Mouse (Mus musculus): ENCODE measurements around the gene Flt3.

Gene Flt3

DNA sequence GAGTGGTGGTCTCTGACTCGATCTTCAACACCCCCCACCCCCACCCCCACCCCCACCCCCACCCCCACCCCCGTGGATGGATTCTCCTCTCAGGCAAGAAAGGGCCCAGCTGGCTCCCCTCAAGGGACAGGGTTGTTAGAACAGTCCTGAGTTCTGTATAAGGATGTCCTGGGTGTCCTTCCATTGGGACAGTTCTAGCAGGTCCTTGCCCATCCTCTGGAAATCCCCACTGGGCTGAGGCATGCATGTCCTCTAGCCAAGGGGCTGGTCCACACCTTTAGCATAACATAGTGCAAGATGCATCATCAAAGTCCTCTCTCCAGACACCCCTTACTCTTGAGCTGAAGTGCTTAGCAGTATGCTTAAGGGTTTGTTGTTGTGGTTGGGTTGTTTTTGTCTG, 90.5 kb downstream of the Flt3 start:
- DNase-seq (ENCODE audit: low spot score), result no peak

DNA sequence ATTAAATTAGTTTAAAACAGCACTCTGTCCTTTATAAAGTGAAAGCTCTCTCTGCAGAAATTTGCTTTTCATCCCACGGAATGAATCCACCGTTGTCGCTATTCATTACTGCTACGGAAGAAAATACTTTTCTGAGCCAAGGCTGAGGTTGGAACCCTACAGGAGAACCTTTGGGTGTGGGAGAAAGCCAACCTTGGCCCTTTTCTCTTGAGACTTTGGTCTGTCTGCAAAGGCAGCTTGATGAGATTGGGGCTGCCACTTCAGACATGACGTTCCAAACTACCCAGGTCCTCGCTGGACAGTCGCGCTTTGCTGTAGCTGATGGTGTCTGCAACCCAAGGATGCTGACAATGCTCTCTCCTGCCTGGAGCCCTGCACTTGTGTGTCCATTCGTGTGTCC, 91.8 kb downstream of the Flt3 start:
- DNase-seq (ENCODE audit: low spot score), result no peak

- DNase-seq (ENCODE audit: low spot score), result no peak
Measured at GRCm38 (mm10) chr5:147307398-147307785, 92.9 kb downstream of the Flt3 start.

DNA sequence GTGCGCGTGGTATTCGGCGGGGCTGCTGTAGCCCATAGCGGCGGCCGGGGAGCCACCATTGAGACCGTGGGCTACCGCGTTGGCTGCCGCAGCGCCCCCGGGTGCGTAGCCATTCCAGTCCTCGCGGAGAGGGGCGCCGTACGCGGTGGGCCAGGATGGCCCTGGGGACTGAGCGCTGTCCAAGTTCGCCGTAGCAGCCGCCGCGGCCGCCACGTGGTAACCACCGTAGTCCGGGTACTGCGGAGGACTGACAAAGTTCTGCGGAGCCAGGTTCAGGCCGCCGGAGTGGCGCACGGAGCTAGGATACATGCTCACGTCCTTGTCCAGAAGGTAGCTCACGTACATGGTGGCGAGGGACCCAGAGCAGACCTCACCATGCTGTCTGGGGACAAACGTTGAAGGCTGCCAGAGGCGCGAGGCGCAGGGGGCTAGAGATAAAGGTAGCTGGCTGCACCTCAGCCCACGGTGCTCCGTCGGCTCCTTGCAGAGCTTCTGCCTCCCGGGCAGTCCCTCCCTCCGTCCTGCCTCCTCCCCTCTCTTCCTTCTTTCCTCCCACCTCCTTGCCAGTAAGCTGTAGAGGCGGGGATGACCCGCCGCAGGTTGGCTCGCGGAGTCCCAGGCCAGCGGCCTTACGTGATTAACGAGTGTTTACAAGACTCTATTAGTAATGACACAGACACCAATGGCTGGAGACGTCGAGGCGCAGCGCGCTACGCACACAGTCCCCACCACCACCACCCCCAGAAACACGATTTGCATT, 93.5 kb downstream of the Flt3 start, which contains the start of gene Cdx2:
TSS of gene Cdx2 (minus strand) at position 633 of the 760 bp plus-strand sequence.
- no peak for DNase-seq (ENCODE audit: low spot score)

DNA sequence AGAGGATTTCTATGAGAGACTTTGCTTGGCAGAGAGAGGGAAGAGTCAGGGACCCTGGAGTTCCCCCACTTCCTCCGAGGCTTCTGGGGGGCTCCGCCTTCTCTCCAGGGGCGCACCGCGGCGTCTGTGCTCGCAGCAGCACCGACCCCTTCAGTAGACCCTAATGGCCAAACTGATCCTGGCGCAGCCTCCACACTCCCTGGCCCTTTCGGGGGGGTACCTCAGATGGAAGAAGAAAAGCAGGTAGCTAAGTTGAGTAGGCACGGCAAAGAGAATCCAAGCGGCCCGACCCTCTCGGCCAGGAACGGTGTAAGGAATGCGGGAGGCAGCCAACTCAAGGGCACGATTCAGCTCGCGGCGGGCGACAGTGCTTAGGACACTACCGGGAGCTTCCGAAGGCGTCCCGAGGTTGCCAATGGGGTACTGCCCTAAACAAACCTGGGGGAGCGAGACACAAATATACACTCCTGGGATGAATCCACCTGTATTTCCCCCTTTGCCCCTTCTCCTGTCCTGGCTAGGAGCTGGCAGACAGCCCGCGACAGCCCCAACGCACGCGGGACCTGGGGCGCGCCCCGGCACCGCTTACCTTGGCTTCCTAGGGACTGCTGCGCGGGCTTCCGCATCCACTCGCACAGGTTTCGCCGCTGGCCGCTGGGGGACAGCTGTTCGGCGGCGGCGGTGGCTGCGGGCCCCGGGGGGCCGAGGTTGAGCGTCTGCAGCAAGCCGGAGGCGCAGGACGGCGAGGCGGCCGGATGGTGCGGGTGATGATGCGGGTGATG, 94.2 kb downstream of the Flt3 start:
- no peak for DNase-seq (ENCODE audit: low spot score)

- DNase-seq (ENCODE audit: low spot score), result no peak
Measured at GRCm38 (mm10) chr5:147305166-147305565, 95.1 kb downstream of the Flt3 start.

GRCm38 (mm10) chr5:147304276-147305155, 95.8 kb downstream of the Flt3 start:
- no peak for DNase-seq (ENCODE audit: low spot score)

DNA sequence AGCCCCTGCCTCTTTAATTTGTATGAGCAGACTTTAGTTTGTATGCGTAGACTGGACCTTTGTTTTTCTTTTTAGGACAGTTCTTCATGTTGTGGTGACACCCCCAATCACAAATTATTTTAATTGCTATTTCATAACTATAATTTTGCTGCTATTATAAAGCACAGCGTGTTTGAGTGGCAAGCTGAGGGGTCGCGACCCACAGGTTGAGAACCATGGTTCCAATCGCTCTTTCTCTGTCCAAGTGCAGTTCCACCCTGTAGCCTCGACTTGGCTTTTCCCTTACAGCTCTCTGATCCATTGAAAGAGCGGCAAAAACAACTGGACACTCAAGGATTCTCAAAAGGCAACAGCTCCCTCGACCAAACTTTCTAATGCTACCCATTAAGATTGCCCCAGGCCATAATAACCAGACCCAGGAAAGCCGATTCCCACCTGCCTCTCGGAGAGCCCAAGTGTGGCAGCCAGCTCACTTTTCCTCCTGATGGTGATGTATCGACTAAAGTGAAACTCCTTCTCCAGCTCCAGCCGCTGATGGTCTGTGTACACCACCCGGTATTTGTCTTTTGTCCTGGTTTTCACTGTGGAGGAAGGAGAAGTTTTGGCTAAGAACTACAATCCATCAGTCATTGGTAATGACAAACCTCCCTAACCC, 97.4 kb downstream of the Flt3 start:
- DNase-seq (ENCODE audit: low spot score), result no peak

- DNase-seq (ENCODE audit: low spot score), result no peak
Measured at GRCm38 (mm10) chr5:147302141-147302540, 98.1 kb downstream of the Flt3 start.

GRCm38 (mm10) chr5:147301781-147302070, 98.6 kb downstream of the Flt3 start:
- no peak for DNase-seq (ENCODE audit: low spot score)

GRCm38 (mm10) chr5:147300917-147301780, 99.1 kb downstream of the Flt3 start:
- no peak for DNase-seq (ENCODE audit: low spot score)

DNA sequence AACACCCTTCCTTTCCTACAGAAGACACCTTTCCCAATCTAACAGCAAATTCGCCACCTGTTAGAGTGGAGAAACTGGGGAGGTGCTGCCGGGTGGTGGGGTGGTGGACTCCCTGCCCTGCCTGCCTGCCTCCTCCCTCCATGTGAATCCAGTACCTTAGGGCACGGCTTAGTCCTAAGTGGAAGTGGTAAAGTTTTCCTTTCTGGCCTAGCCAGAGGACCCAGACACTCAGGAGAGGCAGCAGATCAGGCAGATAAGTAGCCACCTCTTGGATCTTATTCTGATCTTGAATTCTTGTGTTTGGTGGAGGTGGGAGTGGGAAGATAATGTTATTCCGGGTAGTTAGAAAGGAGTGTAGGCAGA, 100.3 kb downstream of the Flt3 start:
- DNase-seq (ENCODE audit: low spot score), result no peak

- no peak for DNase-seq (ENCODE audit: low spot score)
Measured at GRCm38 (mm10) chr5:147299255-147300000, 100.9 kb downstream of the Flt3 start.

DNA sequence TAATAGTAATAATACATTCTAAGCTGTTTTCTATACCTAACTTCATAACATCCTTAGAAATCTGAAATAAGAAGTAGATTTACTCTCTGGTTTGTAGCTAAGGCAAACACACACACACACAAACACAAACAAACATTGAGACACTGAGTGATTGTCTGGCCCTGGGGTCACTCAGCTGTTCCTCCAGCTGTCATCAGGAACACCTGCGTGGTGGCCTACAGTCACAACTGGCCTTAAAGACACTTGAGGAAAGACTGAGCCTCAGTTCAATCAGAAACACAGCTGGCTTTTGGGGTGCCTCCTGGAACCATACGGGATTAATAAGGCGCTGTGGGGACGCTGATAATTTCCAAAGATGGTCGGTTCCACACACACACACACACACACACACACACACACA, 103.0 kb downstream of the Flt3 start:
- DNase-seq (ENCODE audit: low spot score), result no peak

- DNase-seq (ENCODE audit: low spot score), result no peak
Measured at GRCm38 (mm10) chr5:147294121-147294520, 106.2 kb downstream of the Flt3 start.

DNA sequence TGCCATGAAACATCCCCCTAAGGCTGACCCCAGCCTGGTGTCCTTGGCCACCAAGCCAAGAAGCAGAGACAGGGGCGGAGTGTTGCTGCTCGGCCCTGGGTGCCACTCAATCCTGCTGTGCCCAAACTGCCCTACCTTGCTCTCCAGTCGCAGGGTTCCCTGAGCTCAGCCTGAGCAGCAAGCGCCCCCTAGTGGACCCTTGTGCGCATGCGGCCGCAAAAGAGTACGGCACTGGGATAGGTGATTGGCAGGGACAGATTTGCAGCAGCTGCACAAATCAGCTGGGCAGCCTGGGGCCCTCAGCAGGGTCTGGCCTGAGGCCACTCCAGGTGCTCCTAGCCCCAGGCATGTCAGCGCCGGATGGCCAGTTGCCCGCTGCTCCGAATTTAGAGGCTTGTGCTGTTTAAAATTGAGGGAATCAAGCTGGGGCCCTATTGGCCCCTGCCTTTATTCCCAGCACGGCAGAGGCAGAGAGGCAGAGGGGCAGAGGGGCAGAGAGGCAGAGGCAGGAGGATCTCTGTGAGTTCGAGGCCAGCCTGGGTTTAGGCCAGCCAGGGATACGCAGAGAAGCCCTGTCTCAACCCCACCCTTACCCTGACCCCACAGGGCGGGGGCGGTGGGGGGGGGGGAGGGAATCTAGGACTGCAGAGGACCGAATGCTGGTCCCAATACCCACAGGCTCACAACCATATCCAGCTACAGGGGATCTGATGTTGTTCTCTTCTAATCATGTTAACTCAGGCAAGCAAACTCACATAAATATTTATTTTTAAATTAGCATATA, 107.0 kb downstream of the Flt3 start:
- no peak for DNase-seq (ENCODE audit: low spot score)

GRCm38 (mm10) chr5:147292506-147293120, 107.7 kb downstream of the Flt3 start:
- no peak for DNase-seq (ENCODE audit: low spot score)

GRCm38 (mm10) chr5:147291764-147292505, 108.4 kb downstream of the Flt3 start:
- no peak for DNase-seq (ENCODE audit: low spot score)
